Mouse (Mus musculus): Measurements from ENCODE around the gene 2410004B18Rik.
"Not testable (repeated sequence)": the region's sequence is repeated elsewhere in the genome, so short reads cannot be mapped to it uniquely, and the experiment has no call there.

- TF ChIP-seq HCFC1 (IDR thresholded peaks at IDR 0.05; ENCODE audit: borderline replicate concordance, insufficient read depth, low read length); CHD2 (IDR thresholded peaks at IDR 0.05; ENCODE audit: low read depth, low read length); MAFK (IDR thresholded peaks at IDR 0.05; ENCODE audit: insufficient read depth, low read depth, low read length); ZNF384 (IDR thresholded peaks at IDR 0.05; ENCODE audit: low read depth, low read length); ZC3H11A (IDR thresholded peaks at IDR 0.05; ENCODE audit: borderline replicate concordance, low read depth, low read length): not testable (repeated sequence)
These were observed 27.8 kb downstream of the 2410004B18Rik start for GRCm38 (mm10) chr3:145965583-145965982.

Data from ES-E14 (cell line).